Mouse (Mus musculus) adrenal gland, adult (tissue): ENCODE measurements around the gene Kcnj10.

Experiments used
- DNase-seq, 2 experiments: peaks; one replicate each; pipeline ENCODE4 v3.0.0; 2022 to 2023; ENCODE audit warnings: low spot score in 1 of 2; ENCODE audit not compliant: inconsistent age in 2 of 2

Gene Kcnj10

DNA sequence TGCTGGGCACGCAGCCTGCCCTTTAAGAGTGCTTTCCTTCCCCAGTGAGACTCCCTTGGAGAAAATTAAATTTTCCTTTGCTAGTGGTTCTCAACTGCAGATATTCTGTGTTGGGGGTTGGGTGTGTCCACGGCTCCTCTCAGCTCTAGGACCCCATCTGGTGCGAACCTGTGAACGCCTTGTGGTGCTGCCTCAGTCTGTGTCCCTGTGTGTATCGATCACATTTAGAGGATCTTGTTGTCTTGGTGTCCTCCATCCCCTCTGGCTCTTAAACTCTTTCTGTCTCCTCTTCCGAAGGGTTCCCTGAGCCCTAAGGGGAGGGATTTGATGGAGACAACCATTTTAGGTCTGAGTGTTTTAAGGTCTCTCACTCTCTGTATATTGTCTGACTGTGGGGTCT is 79.2 kb downstream of the Kcnj10 start:
- no peak for DNase-seq

DNA sequence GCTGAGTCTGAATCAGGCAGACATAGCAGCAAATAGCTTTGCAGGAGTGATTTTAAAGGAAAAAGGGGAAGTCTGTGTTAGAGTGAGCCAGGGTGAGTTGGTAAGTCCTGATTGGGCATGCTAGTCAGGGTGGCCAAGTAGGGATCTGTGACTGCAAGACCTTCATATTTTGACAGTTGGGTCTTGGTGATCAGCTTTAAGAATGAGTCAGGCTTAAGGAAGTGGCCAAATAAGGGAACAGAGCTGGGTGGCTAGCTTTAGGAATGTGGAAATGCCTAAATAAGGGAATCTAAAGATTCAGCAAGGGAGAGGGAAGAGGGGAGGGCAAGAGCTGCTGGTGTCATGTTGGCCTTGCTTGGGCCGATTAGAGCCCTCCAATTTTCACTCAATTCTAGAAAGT is 82.4 kb downstream of the Kcnj10 start:
- no peak for DNase-seq
